Mouse (Mus musculus) ES-Bruce4 (cell line): ENCODE results near the gene Arhgef26. TPM values are rescaled to one million over a fixed set of nuclear protein-coding genes. Genes with fewer than 3 reads are reported as not detected.

Source experiments
- H3K27ac ChIP-seq: 2 replicates; pipeline ENCODE4 v1.5.1; 2012; ENCODE audit warnings: low read length, inconsistent platforms; ENCODE audit not compliant: insufficient read depth
- H3K27me3 ChIP-seq: 2 replicates; pipeline ENCODE4 v1.6.1; 2012; ENCODE audit warnings: mild to moderate bottlenecking, low read length, inconsistent platforms; ENCODE audit not compliant: control insufficient read depth, poor library complexity, insufficient read depth, severe bottlenecking
- H3K36me3 ChIP-seq: 2 replicates; pipeline ENCODE4 v1.6.1; 2012; ENCODE audit warnings: inconsistent platforms, mild to moderate bottlenecking, low read length, moderate library complexity; ENCODE audit not compliant: control insufficient read depth, poor library complexity, insufficient read depth, severe bottlenecking
- H3K4me1 ChIP-seq: one replicate; pipeline ENCODE4 v1.8.1; 2011; ENCODE audit warnings: low read length; ENCODE audit not compliant: control insufficient read depth, insufficient read depth
- H3K4me3 ChIP-seq: 2 replicates; pipeline ENCODE4 v1.5.1; 2011; ENCODE audit warnings: low read depth, mild to moderate bottlenecking, low read length
- H3K9ac ChIP-seq: 2 replicates; pipeline ENCODE4 v1.6.1; 2012; ENCODE audit warnings: low read depth, mild to moderate bottlenecking, inconsistent platforms; ENCODE audit not compliant: poor library complexity, severe bottlenecking
- H3K9me3 ChIP-seq: replicated peaks from 2 replicates; pipeline ENCODE4 v1.6.1; 2012; ENCODE audit warnings: mild to moderate bottlenecking, low read length, inconsistent platforms; ENCODE audit not compliant: control insufficient read depth, poor library complexity, insufficient read depth, severe bottlenecking
- CTCF ChIP-seq: IDR thresholded peaks from one replicate; pipeline ENCODE4 v1.8.1; 2011; ENCODE audit warnings: low read depth, low read length
- EP300 ChIP-seq: IDR thresholded peaks from 2 replicates; pipeline ENCODE4 v1.6.1; 2011; ENCODE audit warnings: low read depth, low read length; ENCODE audit not compliant: insufficient read depth
- POLR2A ChIP-seq: IDR thresholded peaks from one replicate; pipeline ENCODE4 v1.8.1; 2011; ENCODE audit warnings: low read length; ENCODE audit not compliant: insufficient read depth
- polyA plus RNA-seq: library from polyadenylated mRNA; stranded (reverse); fragments of >200 nt; gene quantifications from 2 replicates; pipeline ENCODE4 v1.2.4, GENCODE M21; 2011; ENCODE audit warnings: low read depth; ENCODE audit not compliant: missing spikeins, insufficient read depth, insufficient read length

Arhgef26 gene
- polyA plus RNA-seq, 1 experiment = 11.9 TPM

DNA sequence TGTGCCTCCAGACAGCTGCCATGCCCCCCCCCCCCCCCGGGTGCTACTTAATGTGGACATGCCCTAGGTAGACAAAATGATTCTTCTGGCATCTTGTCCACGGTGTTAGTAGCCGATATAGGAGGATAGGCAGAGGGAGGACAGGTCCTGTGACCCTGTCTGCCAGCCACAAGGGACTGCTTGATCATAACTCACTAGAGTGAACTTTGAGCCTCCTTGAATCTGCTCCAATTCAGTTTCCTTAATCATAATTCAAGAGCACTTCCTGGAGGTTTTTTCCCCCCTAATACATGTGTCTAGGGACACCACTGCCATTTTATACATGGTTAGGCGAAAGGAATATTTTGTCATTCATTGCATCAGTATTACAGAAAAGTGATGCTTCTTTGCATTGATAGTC is 36.2 kb downstream of the Arhgef26 start:
- no peak for TF ChIP-seq POLR2A
- H3K4me3 ChIP-seq = no peak overlapping the region

DNA sequence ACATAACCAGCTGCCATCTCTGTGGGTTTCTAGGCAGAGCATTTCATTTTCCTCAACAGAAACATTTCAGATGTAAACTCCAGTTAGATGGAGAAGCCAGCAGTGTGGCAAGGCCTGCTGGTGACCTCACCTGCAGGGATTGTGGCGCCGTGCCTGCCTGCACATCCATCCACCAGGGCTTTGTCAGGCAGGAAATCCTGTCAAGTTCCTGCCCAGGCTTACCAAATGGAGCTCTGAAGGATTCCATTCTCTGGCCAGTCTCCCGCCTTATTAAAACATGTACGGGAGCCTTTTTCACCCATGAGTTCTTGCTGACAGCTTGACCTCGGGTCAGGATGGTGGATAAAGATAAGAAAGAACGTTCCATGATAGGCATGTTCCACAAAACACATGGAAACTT is 36.7 kb downstream of the Arhgef26 start:
- no peaks in the 10 kb centered on the region for H3K27me3 ChIP-seq
- no peaks in the 10 kb centered on the region for H3K4me1 ChIP-seq
- H3K27ac ChIP-seq = no peak overlapping the region
- H3K36me3 ChIP-seq = no peaks in the 10 kb centered on the region
- TF ChIP-seq EP300 (no peak), POLR2A (no peak), CTCF (no peak)
- H3K9me3 ChIP-seq = no peaks in the 10 kb centered on the region
- no peak overlapping the region for H3K9ac ChIP-seq
- H3K4me3 ChIP-seq = no peak overlapping the region

More for the DNA sequence above, 36.2 kb downstream of the Arhgef26 start:
- no peaks in the 10 kb centered on the region for H3K9me3 ChIP-seq
- H3K36me3 ChIP-seq = no peaks in the 10 kb centered on the region
- H3K27ac ChIP-seq = no peak overlapping the region
- H3K4me1 ChIP-seq = no peaks in the 10 kb centered on the region
- no peaks in the 10 kb centered on the region for H3K27me3 ChIP-seq
- no peak overlapping the region for H3K9ac ChIP-seq

GRCm38 (mm10) chr3:62376719-62377118 is 38.6 kb downstream of the Arhgef26 start:
- H3K9ac ChIP-seq = no peak overlapping the region
- TF ChIP-seq EP300 = no peak
- no peak for TF ChIP-seq POLR2A
- TF ChIP-seq CTCF = no peak

DNA sequence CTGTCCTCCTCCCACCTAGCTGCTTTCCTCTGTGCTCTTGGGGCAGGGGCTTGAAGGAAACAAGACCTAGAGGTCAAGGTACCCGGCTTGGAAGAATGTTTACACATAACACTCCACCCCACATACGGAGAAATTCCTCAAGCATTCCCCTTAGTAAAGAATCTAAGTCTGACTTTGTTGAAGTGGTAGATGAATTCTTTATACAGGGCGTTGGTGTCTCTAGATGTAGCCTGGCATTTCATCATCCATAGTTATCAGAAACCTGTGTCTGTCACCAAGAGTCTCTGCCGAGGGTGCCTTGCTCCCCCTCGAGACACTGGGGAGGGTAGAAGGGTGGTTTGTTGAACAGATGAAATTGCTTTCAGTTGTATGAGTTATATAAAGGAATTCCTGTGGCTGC is 41.8 kb downstream of the Arhgef26 start:
- H3K9me3 ChIP-seq = no peaks in the 10 kb centered on the region
- no peak overlapping the region for H3K27ac ChIP-seq
- no peaks in the 10 kb centered on the region for H3K27me3 ChIP-seq
- TF ChIP-seq POLR2A = no peak
- TF ChIP-seq CTCF = no peak
- no peak for TF ChIP-seq EP300
- H3K36me3 ChIP-seq = no peaks in the 10 kb centered on the region
- no peaks in the 10 kb centered on the region for H3K4me1 ChIP-seq
- no peak overlapping the region for H3K9ac ChIP-seq
- no peak overlapping the region for H3K4me3 ChIP-seq

More at GRCm38 (mm10) chr3:62376719-62377118, 38.6 kb downstream of the Arhgef26 start:
- H3K9me3 ChIP-seq = no peaks in the 10 kb centered on the region
- H3K27ac ChIP-seq = no peak overlapping the region
- no peaks in the 10 kb centered on the region for H3K4me1 ChIP-seq
- no peak overlapping the region for H3K4me3 ChIP-seq
- H3K27me3 ChIP-seq = no peaks in the 10 kb centered on the region
- no peaks in the 10 kb centered on the region for H3K36me3 ChIP-seq

DNA sequence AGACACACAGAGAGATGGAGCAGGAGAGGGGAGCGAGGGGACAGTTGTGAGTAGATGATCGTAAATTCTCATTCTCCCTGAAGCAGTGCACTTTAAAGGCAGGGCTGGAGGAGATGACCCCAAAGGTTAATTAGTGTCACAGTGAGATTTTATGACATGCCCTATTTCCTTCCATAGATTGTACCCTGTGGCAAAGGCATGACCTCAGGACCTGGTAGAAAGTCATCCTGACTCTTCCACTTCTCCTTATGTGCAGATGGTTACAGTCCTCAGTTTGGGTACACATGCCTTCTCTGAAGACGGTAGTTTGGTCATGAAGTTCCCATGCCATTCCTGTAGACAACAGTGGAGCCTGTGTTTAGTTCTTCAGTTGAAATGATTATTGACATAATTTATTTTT is 42.3 kb downstream of the Arhgef26 start:
- no peaks in the 10 kb centered on the region for H3K27me3 ChIP-seq
- H3K4me3 ChIP-seq = no peak overlapping the region
- TF ChIP-seq EP300 (no peak), POLR2A (no peak), CTCF (no peak)
- no peaks in the 10 kb centered on the region for H3K4me1 ChIP-seq
- H3K27ac ChIP-seq = no peak overlapping the region
- no peaks in the 10 kb centered on the region for H3K9me3 ChIP-seq
- H3K36me3 ChIP-seq = no peaks in the 10 kb centered on the region
- no peak overlapping the region for H3K9ac ChIP-seq

DNA sequence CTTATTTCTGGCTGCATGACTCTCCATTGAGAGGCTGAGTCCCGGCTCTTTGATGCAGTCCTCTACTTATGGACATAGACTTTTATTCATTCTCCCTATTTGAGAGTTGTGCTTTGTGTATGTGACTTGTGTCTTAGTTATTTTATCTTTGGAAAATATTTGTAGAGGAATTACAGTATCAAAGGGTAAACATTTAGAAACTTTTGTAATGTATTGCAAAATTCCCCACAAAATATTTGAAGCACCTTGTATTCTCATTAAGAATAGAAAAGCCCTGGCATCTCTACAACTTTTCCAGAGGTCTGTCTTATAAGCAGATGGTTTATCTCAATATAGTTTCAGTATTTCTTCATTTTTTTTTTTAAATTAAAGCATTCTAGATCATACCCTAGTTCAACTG is 44.7 kb downstream of the Arhgef26 start:
- Histone ChIP-seq H3K4me1 (no peaks in the 10 kb centered on the region), H3K27ac (no peak overlapping the region), H3K9ac (no peak overlapping the region), H3K9me3 (no peaks in the 10 kb centered on the region), H3K36me3 (no peaks in the 10 kb centered on the region), H3K27me3 (no peaks in the 10 kb centered on the region), H3K4me3 (no peak overlapping the region)
- TF ChIP-seq EP300 (no peak), POLR2A (no peak), CTCF (no peak)
